ENCODE assay signal across 8 mouse cellular contexts in genomic region chr3:30246431-30247041, GRCm38 (mm10).
A peak's percentile ranks its signal among the peaks of the same experiment; 100 is the strongest.
DNase-seq lines count a peak whose midpoint lies in the region; ATAC-seq lines count a peak whose summit lies in the region.
"Had no signal": no experiment of that assay in that cellular context is flagged by ENCODE, and none has a peak within 500 bp of the region (broad histone marks: within the 10 kb centered on the region; RNA-seq: fewer than 3 reads in every experiment).

No protein-coding gene starts in this region.

- H3K36me3 ChIP-seq in midbrain, embryonic 14.5 days (ENCODE audit: control insufficient read depth, insufficient read depth, low read length) = no peaks in the 10 kb centered on the region
- H3K36me3 ChIP-seq in midbrain, embryonic 15.5 days (replicated peaks) = no peaks in the 10 kb centered on the region
- no peaks in the 10 kb centered on the region for H3K36me3 ChIP-seq in heart, embryonic 11.5 days (ENCODE audit: control insufficient read depth, insufficient read depth, low read length)
- H3K36me3 ChIP-seq in stomach, embryonic 15.5 days = no peaks in the 10 kb centered on the region
- H3K36me3 ChIP-seq in forebrain, embryonic 15.5 days = no peaks in the 10 kb centered on the region

- no peak for ATAC-seq in midbrain, embryonic 14.5 days (ENCODE audit: low FRiP score, low TSS enrichment)
- ATAC-seq in midbrain, embryonic 15.5 days (replicated peaks) = no peak
- no peak for ATAC-seq in heart, embryonic 11.5 days (replicated peaks; ENCODE audit: insufficient number of reproducible peaks, low FRiP score, low TSS enrichment)
- ATAC-seq in stomach, embryonic 15.5 days (ENCODE audit: insufficient read depth, low FRiP score, low read depth) = peak; percentile 55
- no peak for ATAC-seq in forebrain, embryonic 15.5 days (replicated peaks)

- H3K9ac ChIP-seq in midbrain, embryonic 14.5 days (replicated peaks; ENCODE audit: low read length) = no peak overlapping the region
- H3K9ac ChIP-seq in midbrain, embryonic 15.5 days = no peak overlapping the region
- no peak overlapping the region for H3K9ac ChIP-seq in heart, embryonic 11.5 days (ENCODE audit: low read depth, low read length)
- H3K9ac ChIP-seq in stomach, embryonic 15.5 days = no peak overlapping the region
- no peak overlapping the region for H3K9ac ChIP-seq in forebrain, embryonic 15.5 days (replicated peaks)

- 81% methylated on average over 12 of the region's 12 CpGs for WGBS in midbrain, embryonic 14.5 days
- WGBS in midbrain, embryonic 15.5 days = 80% methylated on average over 12 of the region's 12 CpGs
- WGBS in heart, embryonic 11.5 days (ENCODE audit: insufficient replicate concordance) = 71% methylated on average over 12 of the region's 12 CpGs
- 58% methylated on average over 12 of the region's 12 CpGs for WGBS in stomach, embryonic 15.5 days
- 83% methylated on average over 12 of the region's 12 CpGs for WGBS in forebrain, embryonic 15.5 days

- H3K27me3 ChIP-seq in midbrain, embryonic 14.5 days (ENCODE audit: control insufficient read depth, insufficient read depth, low read length) = 0 out of 2 replicates have a peak, but pooled peaks cover 4% of the 10 kb centered on the region
- no peaks in the 10 kb centered on the region for H3K27me3 ChIP-seq in midbrain, embryonic 15.5 days (replicated peaks)
- H3K27me3 ChIP-seq in heart, embryonic 11.5 days (ENCODE audit: control insufficient read depth, insufficient read depth, low read length) = no peaks in the 10 kb centered on the region
- no peaks in the 10 kb centered on the region for H3K27me3 ChIP-seq in stomach, embryonic 15.5 days (replicated peaks)
- H3K27me3 ChIP-seq in forebrain, embryonic 15.5 days = no peaks in the 10 kb centered on the region

- no peak overlapping the region for H3K4me2 ChIP-seq in midbrain, embryonic 14.5 days (ENCODE audit: low read length)
- no peak overlapping the region for H3K4me2 ChIP-seq in midbrain, embryonic 15.5 days
- H3K4me2 ChIP-seq in heart, embryonic 11.5 days = no peak overlapping the region
- H3K4me2 ChIP-seq in stomach, embryonic 15.5 days = peak overlapping the region; percentile 25
- no peak overlapping the region for H3K4me2 ChIP-seq in forebrain, embryonic 15.5 days (replicated peaks)

- peak; percentile 31 for DNase-seq in midbrain, embryonic 14.5 days
- DNase-seq in kidney, postnatal 10 days = peak; percentile 42
- DNase-seq in cerebellum, adult 9-11 months = no peak
- DNase-seq: layer of hippocampus, postnatal 36 days had no signal

- H3K27ac ChIP-seq in midbrain, embryonic 14.5 days (replicated peaks; ENCODE audit: low read depth, low read length) = no peak overlapping the region
- H3K27ac ChIP-seq in midbrain, embryonic 15.5 days = no peak overlapping the region
- H3K27ac ChIP-seq in heart, embryonic 11.5 days (ENCODE audit: low read depth, low read length) = peak overlapping the region; percentile 67
- peak overlapping the region; percentile 77 for H3K27ac ChIP-seq in stomach, embryonic 15.5 days
- H3K27ac ChIP-seq in forebrain, embryonic 15.5 days (replicated peaks) = no peak overlapping the region

- no peaks in the 10 kb centered on the region for H3K9me3 ChIP-seq in midbrain, embryonic 14.5 days (ENCODE audit: control insufficient read depth, low read length)
- no peaks in the 10 kb centered on the region for H3K9me3 ChIP-seq in midbrain, embryonic 15.5 days
- no peaks in the 10 kb centered on the region for H3K9me3 ChIP-seq in heart, embryonic 11.5 days (replicated peaks; ENCODE audit: control insufficient read depth, low read length)
- H3K9me3 ChIP-seq in stomach, embryonic 15.5 days = no peaks in the 10 kb centered on the region
- no peaks in the 10 kb centered on the region for H3K9me3 ChIP-seq in forebrain, embryonic 15.5 days

- no peak overlapping the region for H3K4me3 ChIP-seq in midbrain, embryonic 14.5 days (replicated peaks; ENCODE audit: low read depth, low read length)
- H3K4me3 ChIP-seq in midbrain, embryonic 15.5 days = no peak overlapping the region
- H3K4me3 ChIP-seq in heart, embryonic 11.5 days (ENCODE audit: low read depth, low read length) = no peak overlapping the region
- no peak overlapping the region for H3K4me3 ChIP-seq in stomach, embryonic 15.5 days (replicated peaks)
- no peak overlapping the region for H3K4me3 ChIP-seq in forebrain, embryonic 15.5 days

- H3K4me1 ChIP-seq in midbrain, embryonic 14.5 days (ENCODE audit: control insufficient read depth, insufficient read depth, low read length) = peaks cover 9% of the 10 kb centered on the region; the same call in 1 of the 2 replicates
- no peaks in the 10 kb centered on the region for H3K4me1 ChIP-seq in midbrain, embryonic 15.5 days
- peaks cover 14% of the 10 kb centered on the region for H3K4me1 ChIP-seq in heart, embryonic 11.5 days (ENCODE audit: control insufficient read depth, insufficient read depth, low read length)
- H3K4me1 ChIP-seq in stomach, embryonic 15.5 days = peaks cover 14% of the 10 kb centered on the region; the same call in 1 of the 2 replicates
- H3K4me1 ChIP-seq in forebrain, embryonic 15.5 days = no peaks in the 10 kb centered on the region

Comparison
In these comparisons a context has a peak if more than half of its experiments do, and no peak if none do; other contexts are left out.
1. H3K27ac ChIP-seq: peak in heart, embryonic 11.5 days (single experiment) and stomach, embryonic 15.5 days (single experiment); none in midbrain, embryonic 14.5 days (single experiment), midbrain, embryonic 15.5 days (single experiment) and forebrain, embryonic 15.5 days (single experiment).